Mouse (Mus musculus): Measurements from ENCODE around the gene Gm18596. TPM values are rescaled to one million over a fixed set of nuclear protein-coding genes. Genes with fewer than 3 reads are reported as not detected.
"Not testable (repeated sequence)": the region's sequence is repeated elsewhere in the genome, so short reads cannot be mapped to it uniquely, and the experiment has no call there.

Gm18596 gene
- polyA plus RNA-seq, 1 experiment from 2014 or later, result not detected

DNA sequence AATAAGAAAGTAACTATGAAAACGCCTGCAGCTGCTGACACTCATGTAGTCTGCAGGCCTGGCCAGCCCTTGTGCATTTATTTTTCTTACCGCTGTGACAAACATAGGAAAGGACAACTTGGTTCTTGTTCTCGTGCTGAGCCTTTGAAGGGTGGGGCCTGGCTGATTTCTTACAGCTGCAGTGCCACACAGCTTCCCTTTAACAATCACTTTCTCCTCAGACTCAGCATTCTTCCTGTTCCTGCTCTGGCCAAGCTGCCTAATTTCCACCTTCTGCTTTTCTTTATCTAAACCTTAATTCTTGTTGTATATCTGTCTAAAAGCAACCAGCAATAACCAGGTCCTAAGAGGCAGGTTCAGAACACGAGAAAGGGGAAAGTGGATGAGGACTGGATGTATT, 28.7 kb downstream of the Gm18596 start:
- no peak overlapping the region for H3K4me3 ChIP-seq (ENCODE audit: low read depth, low read length)
- no peaks in the 10 kb centered on the region for H3K36me3 ChIP-seq (replicated peaks; ENCODE audit: insufficient read depth, low read length)
- ATAC-seq, result no peak
- WGBS (ENCODE audit: insufficient replicate concordance), result 35% methylated on average over 4 of the region's 4 CpGs
- no peak for DNase-seq
- no peak overlapping the region for H3K27ac ChIP-seq (ENCODE audit: low read depth)
- no peaks in the 10 kb centered on the region for H3K9me3 ChIP-seq (ENCODE audit: low read length)
- no peak overlapping the region for H3K9ac ChIP-seq (replicated peaks)
- no peaks in the 10 kb centered on the region for H3K4me1 ChIP-seq (ENCODE audit: insufficient read depth)
- H3K27me3 ChIP-seq (ENCODE audit: insufficient read depth, low read length), result no peaks in the 10 kb centered on the region
- no peak for TF ChIP-seq EP300 (IDR thresholded peaks at IDR 0.05; ENCODE audit: low read depth)
- no peak for TF ChIP-seq CTCF (IDR thresholded peaks at IDR 0.05; ENCODE audit: low read depth)
- no peak overlapping the region for H3K4me2 ChIP-seq (ENCODE audit: low read depth, low read length)

DNA sequence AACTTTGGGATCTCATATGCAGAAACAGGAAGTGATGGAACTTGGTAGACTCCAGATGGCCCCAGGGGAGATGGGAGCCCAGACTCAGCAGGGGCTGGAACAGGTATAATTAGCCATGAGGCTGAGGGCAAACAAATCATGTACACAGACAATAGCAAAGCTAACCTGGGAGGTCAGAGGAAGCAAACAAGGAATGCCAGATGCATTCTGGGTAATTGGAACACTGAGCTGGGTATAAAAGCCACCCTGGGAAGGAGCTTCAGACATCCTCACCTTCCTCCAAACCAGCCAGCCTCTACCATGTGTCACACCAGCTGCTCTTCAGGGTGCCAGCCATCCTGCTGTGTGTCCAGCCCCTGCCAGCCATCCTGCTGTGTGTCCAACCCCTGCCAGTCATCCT, 31.3 kb downstream of the Gm18596 start, which contains the start of gene Gm10024:
TSS of gene Gm10024 (plus strand) at position 301 of the 400 bp plus-strand sequence.
- not testable (repeated sequence) for H3K4me3 ChIP-seq (ENCODE audit: low read depth, low read length); H3K4me1 ChIP-seq (ENCODE audit: insufficient read depth); H3K27ac ChIP-seq (ENCODE audit: low read depth); H3K36me3 ChIP-seq (replicated peaks; ENCODE audit: insufficient read depth, low read length); ATAC-seq; H3K4me2 ChIP-seq (ENCODE audit: low read depth, low read length); DNase-seq; H3K27me3 ChIP-seq (ENCODE audit: insufficient read depth, low read length); H3K9ac ChIP-seq (replicated peaks); H3K9me3 ChIP-seq (ENCODE audit: low read length)

DNA sequence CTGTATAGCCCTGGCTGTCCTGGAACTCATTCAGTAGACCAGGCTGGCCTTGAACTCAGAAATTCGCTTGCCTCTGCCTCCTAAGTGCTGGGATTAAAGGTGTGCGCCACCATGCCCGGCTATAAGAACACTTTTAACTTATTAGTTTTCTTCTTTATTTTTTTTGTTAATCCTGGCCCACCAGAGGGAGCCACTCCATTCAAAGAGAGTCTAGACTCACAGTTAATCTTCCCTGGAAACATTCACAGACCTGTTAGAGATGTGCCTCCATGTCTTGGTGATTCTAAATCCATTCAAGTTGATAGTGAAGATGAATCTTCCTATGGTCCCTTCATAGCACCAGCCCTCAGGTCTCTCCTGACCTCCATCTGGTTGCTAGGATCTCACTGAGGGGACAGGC, 32.6 kb downstream of the Gm18596 start:
- Histone ChIP-seq H3K4me1 (ENCODE audit: insufficient read depth) (no peaks in the 10 kb centered on the region), H3K9me3 (ENCODE audit: low read length) (no peaks in the 10 kb centered on the region), H3K27ac (ENCODE audit: low read depth) (no peak overlapping the region), H3K4me3 (ENCODE audit: low read depth, low read length) (no peak overlapping the region), H3K4me2 (ENCODE audit: low read depth, low read length) (no peak overlapping the region), H3K9ac (replicated peaks) (no peak overlapping the region), H3K27me3 (ENCODE audit: insufficient read depth, low read length) (no peaks in the 10 kb centered on the region), H3K36me3 (replicated peaks; ENCODE audit: insufficient read depth, low read length) (no peaks in the 10 kb centered on the region)
- TF ChIP-seq EP300 (IDR thresholded peaks at IDR 0.05; ENCODE audit: low read depth) (no peak), CTCF (IDR thresholded peaks at IDR 0.05; ENCODE audit: low read depth) (no peak)
- WGBS (ENCODE audit: insufficient replicate concordance), result 79% methylated on average over 3 of the region's 3 CpGs
- DNase-seq, result no peak
- no peak for ATAC-seq

DNA sequence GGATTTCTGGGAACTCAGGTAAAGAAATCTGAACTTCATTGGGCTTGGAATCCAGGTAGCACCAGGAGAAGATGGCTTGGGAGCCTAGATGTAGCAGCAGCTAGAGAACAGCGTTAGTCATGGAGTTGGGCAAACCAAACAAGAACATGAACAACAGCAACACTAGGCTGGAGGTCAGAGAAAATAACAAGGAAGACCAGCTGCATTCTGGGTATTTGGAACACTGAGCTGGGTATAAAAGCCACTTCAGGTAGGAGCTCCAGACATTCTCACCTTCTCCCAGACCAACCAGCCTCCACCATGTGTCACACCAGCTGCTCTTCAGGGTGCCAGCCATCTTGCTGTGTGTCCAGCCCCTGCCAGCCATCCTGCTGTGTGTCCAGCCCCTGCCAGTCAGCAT, 36.1 kb downstream of the Gm18596 start, which contains the start of gene Gm10272:
TSS of gene Gm10272 (plus strand) at position 301 of the 400 bp plus-strand sequence.
- DNase-seq (no peak), ATAC-seq (no peak)
- no peak for TF ChIP-seq EP300 (IDR thresholded peaks at IDR 0.05; ENCODE audit: low read depth)
- no peak for TF ChIP-seq CTCF (IDR thresholded peaks at IDR 0.05; ENCODE audit: low read depth)
- H3K36me3 ChIP-seq (replicated peaks; ENCODE audit: insufficient read depth, low read length), result no peaks in the 10 kb centered on the region
- no peak within 1 kb of the TSS for H3K9ac ChIP-seq (replicated peaks)
- no peaks in the 10 kb centered on the region for H3K27me3 ChIP-seq (ENCODE audit: insufficient read depth, low read length)
- H3K4me2 ChIP-seq (ENCODE audit: low read depth, low read length), result no peak within 1 kb of the TSS
- H3K4me1 ChIP-seq (ENCODE audit: insufficient read depth), result no peaks in the 10 kb centered on the region
- no peak within 1 kb of the TSS for H3K4me3 ChIP-seq (ENCODE audit: low read depth, low read length)
- 92% methylated on average over 1 of the region's 1 CpGs for WGBS (ENCODE audit: insufficient replicate concordance)
- no peaks in the 10 kb centered on the region for H3K9me3 ChIP-seq (ENCODE audit: low read length)
- no peak within 1 kb of the TSS for H3K27ac ChIP-seq (ENCODE audit: low read depth)

DNA sequence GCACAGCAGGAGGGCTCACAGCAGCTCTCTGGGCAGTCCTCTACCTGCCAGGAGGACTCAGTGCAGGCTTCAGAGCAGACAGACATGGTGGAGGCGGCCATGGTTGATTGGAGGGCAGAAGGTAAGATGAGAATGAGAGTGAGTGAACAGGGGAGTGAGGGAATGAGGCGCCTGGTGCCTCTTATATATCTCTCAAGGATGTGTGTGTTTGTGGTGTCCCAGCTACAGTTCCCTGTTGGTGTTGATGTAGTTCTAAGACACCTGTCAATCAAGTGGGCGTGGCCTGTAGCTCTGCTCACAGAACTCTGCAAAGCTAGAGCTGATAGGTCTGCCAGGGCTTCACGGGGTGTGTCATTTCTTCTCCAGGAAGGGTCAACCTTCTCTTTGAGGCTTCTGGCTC, 45.3 kb downstream of the Gm18596 start, which contains the start of gene Gm9508:
TSS of gene Gm9508 (minus strand) at position 101 of the 400 bp plus-strand sequence.
- no peaks in the 10 kb centered on the region for H3K36me3 ChIP-seq (replicated peaks; ENCODE audit: insufficient read depth, low read length)
- H3K4me1 ChIP-seq (ENCODE audit: insufficient read depth), result no peaks in the 10 kb centered on the region
- no peak for ATAC-seq
- no peak within 1 kb of the TSS for H3K4me2 ChIP-seq (ENCODE audit: low read depth, low read length)
- no peak within 1 kb of the TSS for H3K4me3 ChIP-seq (ENCODE audit: low read depth, low read length)
- no peak for DNase-seq
- H3K9me3 ChIP-seq (ENCODE audit: low read length), result peaks cover 6% of the 10 kb centered on the region; the same call in 1 of the 2 replicates
- WGBS (ENCODE audit: insufficient replicate concordance), result 32% methylated on average over 4 of the region's 4 CpGs
- no peak within 1 kb of the TSS for H3K27ac ChIP-seq (ENCODE audit: low read depth)
- 0 out of 2 replicates have a peak, but pooled peaks cover 5% of the 10 kb centered on the region for H3K27me3 ChIP-seq (ENCODE audit: insufficient read depth, low read length)
- no peak within 1 kb of the TSS for H3K9ac ChIP-seq (replicated peaks)
- no peak for TF ChIP-seq CTCF (IDR thresholded peaks at IDR 0.05; ENCODE audit: low read depth)
- no peak for TF ChIP-seq EP300 (IDR thresholded peaks at IDR 0.05; ENCODE audit: low read depth)

Other genes with a start within 250 kb of the Gm18596 start
- gene Fam207a, start 226.9 kb downstream of the Gm18596 start, polyA plus RNA-seq (2015; fragmentation: Nextera tagmentation; extraction: Ambion mirVana), result 14.8 and 15.5 TPM in 2 replicates
- gene Itgb2, start 212.4 kb downstream of the Gm18596 start, polyA plus RNA-seq (2015; fragmentation: Nextera tagmentation; extraction: Ambion mirVana), result 18.7 and 23.1 TPM in 2 replicates
- 126 and 129 TPM in 2 replicates for gene Pttg1ip, start 160.9 kb downstream of the Gm18596 start, polyA plus RNA-seq (2015; fragmentation: Nextera tagmentation; extraction: Ambion mirVana)
- 105 and 111 TPM in 2 replicates for gene Sumo3, start 136.5 kb downstream of the Gm18596 start, polyA plus RNA-seq (2015; fragmentation: Nextera tagmentation; extraction: Ambion mirVana)
- gene Gm49325, start 136.4 kb downstream of the Gm18596 start, polyA plus RNA-seq (2015; fragmentation: Nextera tagmentation; extraction: Ambion mirVana), result 8.4 and 13.3 TPM in 2 replicates
- 37.4 and 40.4 TPM in 2 replicates for gene Ube2g2, start 120.4 kb downstream of the Gm18596 start, polyA plus RNA-seq (2015; fragmentation: Nextera tagmentation; extraction: Ambion mirVana)
- gene Tspear, start 56.1 kb downstream of the Gm18596 start, polyA plus RNA-seq (2015; fragmentation: Nextera tagmentation; extraction: Ambion mirVana), result 0.06 TPM in 1 of 2 replicates, not detected in the other
- not detected in 2 replicates for gene Gm19402, start 51.9 kb downstream of the Gm18596 start, polyA plus RNA-seq (2015; fragmentation: Nextera tagmentation; extraction: Ambion mirVana)
- gene Gm9508, start 45.4 kb downstream of the Gm18596 start, polyA plus RNA-seq (2015; fragmentation: Nextera tagmentation; extraction: Ambion mirVana), result not detected in 2 replicates
- gene Gm10272, start 36.0 kb downstream of the Gm18596 start, polyA plus RNA-seq (2015; fragmentation: Nextera tagmentation; extraction: Ambion mirVana), result not detected in 2 replicates
- not detected in 2 replicates for gene Gm10024, start 31.2 kb downstream of the Gm18596 start, polyA plus RNA-seq (2015; fragmentation: Nextera tagmentation; extraction: Ambion mirVana)
- not detected in 2 replicates for gene Gm10142, start 26.8 kb downstream of the Gm18596 start, polyA plus RNA-seq (2015; fragmentation: Nextera tagmentation; extraction: Ambion mirVana)
- not detected in 2 replicates for gene Krtap12-1, start 22.0 kb downstream of the Gm18596 start, polyA plus RNA-seq (2015; fragmentation: Nextera tagmentation; extraction: Ambion mirVana)
- gene Gm10100, start 16.2 kb downstream of the Gm18596 start, polyA plus RNA-seq (2015; fragmentation: Nextera tagmentation; extraction: Ambion mirVana), result not detected in 2 replicates
- gene Gm9736, start 8.7 kb upstream of the Gm18596 start, polyA plus RNA-seq (2015; fragmentation: Nextera tagmentation; extraction: Ambion mirVana), result not detected in 2 replicates
- gene Gm3233, start 17.0 kb upstream of the Gm18596 start, polyA plus RNA-seq (2015; fragmentation: Nextera tagmentation; extraction: Ambion mirVana), result not detected in 2 replicates
- gene Gm3238, start 28.7 kb upstream of the Gm18596 start, polyA plus RNA-seq (2015; fragmentation: Nextera tagmentation; extraction: Ambion mirVana), result not detected in 2 replicates
- gene Gm7138, start 34.3 kb upstream of the Gm18596 start, polyA plus RNA-seq (2015; fragmentation: Nextera tagmentation; extraction: Ambion mirVana), result not detected in 2 replicates
- not detected in 2 replicates for gene Gm3250, start 39.9 kb upstream of the Gm18596 start, polyA plus RNA-seq (2015; fragmentation: Nextera tagmentation; extraction: Ambion mirVana)
- not detected in 2 replicates for gene Gm7137, start 45.6 kb upstream of the Gm18596 start, polyA plus RNA-seq (2015; fragmentation: Nextera tagmentation; extraction: Ambion mirVana)
- gene Gm9639, start 52.4 kb upstream of the Gm18596 start, polyA plus RNA-seq (2015; fragmentation: Nextera tagmentation; extraction: Ambion mirVana), result not detected in 2 replicates
- not detected in 2 replicates for gene Gm19668, start 56.5 kb upstream of the Gm18596 start, polyA plus RNA-seq (2015; fragmentation: Nextera tagmentation; extraction: Ambion mirVana)
- not detected in 2 replicates for gene Gm9507, start 69.2 kb upstream of the Gm18596 start, polyA plus RNA-seq (2015; fragmentation: Nextera tagmentation; extraction: Ambion mirVana)
- gene Gm2696, start 72.0 kb upstream of the Gm18596 start, polyA plus RNA-seq (2015; fragmentation: Nextera tagmentation; extraction: Ambion mirVana), result not detected in 2 replicates
- gene Krtap10-4, start 84.5 kb upstream of the Gm18596 start, polyA plus RNA-seq (2015; fragmentation: Nextera tagmentation; extraction: Ambion mirVana), result not detected in 2 replicates
- gene Krtap10-10, start 93.3 kb upstream of the Gm18596 start, polyA plus RNA-seq (2015; fragmentation: Nextera tagmentation; extraction: Ambion mirVana), result not detected in 2 replicates
- gene Gm36176, start 104.2 kb upstream of the Gm18596 start, polyA plus RNA-seq (2015; fragmentation: Nextera tagmentation; extraction: Ambion mirVana), result not detected in 2 replicates
- not detected in 2 replicates for gene Gm10318, start 110.2 kb upstream of the Gm18596 start, polyA plus RNA-seq (2015; fragmentation: Nextera tagmentation; extraction: Ambion mirVana)
- gene Gm3285, start 119.3 kb upstream of the Gm18596 start, polyA plus RNA-seq (2015; fragmentation: Nextera tagmentation; extraction: Ambion mirVana), result not detected in 2 replicates
- gene Lrrc3, start 159.9 kb upstream of the Gm18596 start, polyA plus RNA-seq (2015; fragmentation: Nextera tagmentation; extraction: Ambion mirVana), result 24.4 and 26.6 TPM in 2 replicates
- 1.5 and 1.7 TPM in 2 replicates for gene Trpm2, start 227.9 kb upstream of the Gm18596 start, polyA plus RNA-seq (2015; fragmentation: Nextera tagmentation; extraction: Ambion mirVana)
- 4.0 and 4.4 TPM in 2 replicates for gene 1810043G02Rik, start 235.9 kb upstream of the Gm18596 start, polyA plus RNA-seq (2015; fragmentation: Nextera tagmentation; extraction: Ambion mirVana)